Mouse (Mus musculus): Measurements from ENCODE around the gene Crip1. TPM values are rescaled to one million over a fixed set of nuclear protein-coding genes. Genes with fewer than 3 reads are reported as not detected.
"Not testable (repeated sequence)": the region's sequence is repeated elsewhere in the genome, so short reads cannot be mapped to it uniquely, and the experiment has no call there.

Crip1 gene
- total RNA-seq, 2 experiments from 2014 or later = 44.1 to 71.1 TPM

GRCm38 (mm10) chr12:113185442-113186291 is 39.6 kb downstream of the Crip1 start, which contains the start of gene Tmem121:
Gene Tmem121 (plus strand): TSS chr12:113185930.
- peak; percentile 47 to 64 for DNase-seq

- DNase-seq = no peak
Observed at GRCm38 (mm10) chr12:113186326-113187010, 40.4 kb downstream of the Crip1 start.

- DNase-seq = no peak
Observed at GRCm38 (mm10) chr12:113187011-113187375, 40.9 kb downstream of the Crip1 start.

GRCm38 (mm10) chr12:113187584-113188295 is 41.6 kb downstream of the Crip1 start:
- peak; percentile 86 to 90 for DNase-seq

- DNase-seq = no peak
Observed at GRCm38 (mm10) chr12:113188349-113189055, 42.4 kb downstream of the Crip1 start.

- no peak for DNase-seq
Observed at GRCm38 (mm10) chr12:113193423-113193822, 47.3 kb downstream of the Crip1 start.

- DNase-seq = not testable (repeated sequence)
Observed at GRCm38 (mm10) chr12:113199132-113199531, 53.0 kb downstream of the Crip1 start.

DNA sequence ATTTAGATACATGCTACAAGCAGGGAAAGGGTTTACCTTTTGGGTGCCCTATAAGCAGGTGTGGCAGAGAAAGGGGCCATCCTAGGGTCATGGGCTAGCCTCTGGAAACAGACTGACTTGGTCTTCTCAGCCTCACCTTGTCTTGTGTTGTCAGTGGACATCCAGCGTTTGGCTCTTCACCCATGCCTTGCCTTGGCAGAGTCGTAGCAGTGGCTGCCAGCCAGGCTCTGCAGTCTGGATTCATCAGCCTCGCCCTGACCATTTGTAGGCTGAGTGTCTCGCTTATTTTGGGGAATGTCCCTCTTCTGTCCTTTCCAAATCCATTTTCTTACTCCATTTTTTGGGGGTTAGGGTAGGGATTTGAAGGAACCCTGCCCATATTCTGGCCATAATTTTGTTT is 55.2 kb downstream of the Crip1 start:
- DNase-seq = peak; percentile 68 to 70

- no peak for DNase-seq
Observed at GRCm38 (mm10) chr12:113202008-113202407, 55.9 kb downstream of the Crip1 start.

Other genes with a start within 250 kb of the Crip1 start
- gene Jag2, start 216.5 kb upstream of the Crip1 start, total RNA-seq (2021) = 1 to 10 TPM; 4.3 to 6.5 TPM
- 10 to 100 TPM; 26.5 to 34.7 TPM for gene Nudt14, start 204.2 kb upstream of the Crip1 start, total RNA-seq (2021)
- gene Btbd6, start 169.8 kb upstream of the Crip1 start, total RNA-seq (2021) = 10 to 100 TPM; 15.5 to 23.7 TPM
- gene Brf1, start 145.6 kb upstream of the Crip1 start, total RNA-seq (2021) = 10 to 100 TPM; 42.9 to 49.6 TPM
- gene Pacs2, start 131.8 kb upstream of the Crip1 start, total RNA-seq (2021) = 10 to 100 TPM; 39.7 to 46.3 TPM
- gene Tex22, start 71.8 kb upstream of the Crip1 start, total RNA-seq (2021) = under 1 TPM in 1 of 2 experiments, not detected in 1; 0.46 TPM
- gene Mta1, start 48.0 kb upstream of the Crip1 start, total RNA-seq (2021) = 10 to 100 TPM; 76.8 to 99.8 TPM
- 10 to 100 TPM; 51.8 to 52.5 TPM for gene Crip2, start 6.1 kb upstream of the Crip1 start, total RNA-seq (2021)
- gene Tedc1, start 10.1 kb downstream of the Crip1 start, total RNA-seq (2021) = 1 to 10 TPM; 1.7 TPM
- 1 to 10 TPM; 4.5 to 7.4 TPM for gene Tmem121, start 39.6 kb downstream of the Crip1 start, total RNA-seq (2021)

Measured in adrenal gland, postnatal 36 days (tissue).